Mouse (Mus musculus) embryonic facial prominence, embryonic 12.5 days (tissue): Measurements from ENCODE around the gene Pif1. TPM values are rescaled to one million over a fixed set of nuclear protein-coding genes. Genes with fewer than 3 reads are reported as not detected.

Experiments
- ATAC-seq: fragments of 200-750 bp; cut with Nextera tagmentation; 2 replicates; pipeline ENCODE4 v1.8.0; 2017; ENCODE audit not compliant: insufficient number of reproducible peaks, insufficient read depth, low FRiP score, low TSS enrichment
- H3K27ac ChIP-seq: fragments of 300-500 bp; sonication (generic); 2 replicates; pipeline ENCODE4 v1.5.1; 2016; ENCODE audit warnings: mild to moderate bottlenecking
- H3K27me3 ChIP-seq: fragments of 300-500 bp; sonication (generic); 2 replicates; pipeline ENCODE4 v1.6.1; 2016; ENCODE audit warnings: mild to moderate bottlenecking, moderate library complexity
- H3K36me3 ChIP-seq: fragments of 300-500 bp; sonication (generic); 2 replicates; pipeline ENCODE4 v1.6.1; 2016; ENCODE audit warnings: mild to moderate bottlenecking
- H3K4me1 ChIP-seq: fragments of 300-500 bp; sonication (generic); 2 replicates; pipeline ENCODE4 v1.6.1; 2016
- H3K4me2 ChIP-seq: fragments of 300-500 bp; sonication (generic); replicated peaks from 2 replicates; pipeline ENCODE4 v1.6.1; 2016; ENCODE audit warnings: mild to moderate bottlenecking, moderate library complexity
- H3K4me3 ChIP-seq: fragments of 300-500 bp; sonication (generic); 2 replicates; pipeline ENCODE4 v1.5.1; 2016; ENCODE audit warnings: mild to moderate bottlenecking
- H3K9ac ChIP-seq: fragments of 300-500 bp; sonication (generic); 2 replicates; pipeline ENCODE4 v1.6.1; 2016; ENCODE audit warnings: mild to moderate bottlenecking, moderate library complexity
- H3K9me3 ChIP-seq: fragments of 300-500 bp; sonication (generic); 2 replicates; pipeline ENCODE4 v1.6.1; 2016; ENCODE audit warnings: mild to moderate bottlenecking, moderate library complexity
- WGBS: fragments of 180-500 bp; shearing (Covaris S2); methylation state at CpG from one replicate; pipeline ENCODE4 v1.1.7; 2016; 5-methylcytosine and 5-hydroxymethylcytosine counted together
- polyA plus RNA-seq: library from polyadenylated mRNA; unstranded; fragments of >200 nt; fragmentation: Nextera tagmentation; extraction: Ambion mirVana; gene quantifications from 2 replicates; pipeline ENCODE4 v1.2.1, GENCODE M21; 2016

The Pif1 gene
- polyA plus RNA-seq: 21.8 and 24.5 TPM in 2 replicates

- H3K27ac ChIP-seq: peak within 1 kb of the TSS; percentile 71
- peak within 1 kb of the TSS; percentile 66 for H3K4me3 ChIP-seq
- no peaks in the 10 kb centered on the region for H3K9me3 ChIP-seq
- 8% methylated on average over 27 of the region's 28 CpGs for WGBS
- peak; percentile 54; the same call in 1 of the 2 replicates for ATAC-seq
- H3K4me2 ChIP-seq: peak within 1 kb of the TSS; percentile 99
- no peaks in the 10 kb centered on the region for H3K27me3 ChIP-seq
- peaks cover 21% of the 10 kb centered on the region for H3K4me1 ChIP-seq
- peak within 1 kb of the TSS; percentile 83 for H3K9ac ChIP-seq
- H3K36me3 ChIP-seq: peaks cover 13% of the 10 kb centered on the region
Measured at GRCm38 (mm10) chr9:65586406-65587269, at the start of gene Pif1. TSS of gene Pif1 (plus strand) at chr9:65587160.

GRCm38 (mm10) chr9:65537901-65538630 lies 48.9 kb upstream of the Pif1 start:
- WGBS: 91% methylated on average over 8 of the region's 8 CpGs
- H3K27me3 ChIP-seq: no peaks in the 10 kb centered on the region
- H3K4me3 ChIP-seq: no peak overlapping the region
- H3K4me1 ChIP-seq: peaks cover 8% of the 10 kb centered on the region
- ATAC-seq: no peak
- H3K4me2 ChIP-seq: no peak overlapping the region
- no peak overlapping the region for H3K27ac ChIP-seq
- H3K36me3 ChIP-seq: no peaks in the 10 kb centered on the region
- no peak overlapping the region for H3K9ac ChIP-seq
- no peaks in the 10 kb centered on the region for H3K9me3 ChIP-seq

- H3K4me3 ChIP-seq: no peak overlapping the region
- H3K9me3 ChIP-seq: no peaks in the 10 kb centered on the region
- 83% methylated on average over 9 of the region's 9 CpGs for WGBS
- H3K36me3 ChIP-seq: no peaks in the 10 kb centered on the region
- H3K4me2 ChIP-seq: no peak overlapping the region
- H3K27me3 ChIP-seq: no peaks in the 10 kb centered on the region
- no peak for ATAC-seq
- no peak overlapping the region for H3K9ac ChIP-seq
- H3K27ac ChIP-seq: no peak overlapping the region
- H3K4me1 ChIP-seq: peaks cover 8% of the 10 kb centered on the region
Measured at GRCm38 (mm10) chr9:65539697-65540096, 47.3 kb upstream of the Pif1 start.

- peak overlapping the region; percentile 14; the same call in 1 of the 2 replicates for H3K27ac ChIP-seq
- no peaks in the 10 kb centered on the region for H3K9me3 ChIP-seq
- no peak overlapping the region; the same call in 1 of the 2 replicates for H3K9ac ChIP-seq
- H3K27me3 ChIP-seq: no peaks in the 10 kb centered on the region
- no peaks in the 10 kb centered on the region for H3K36me3 ChIP-seq
- H3K4me1 ChIP-seq: peaks cover 12% of the 10 kb centered on the region
- no peak overlapping the region for H3K4me3 ChIP-seq
- no peak for ATAC-seq
- 57% methylated on average over 13 of the region's 13 CpGs for WGBS
- no peak overlapping the region for H3K4me2 ChIP-seq
Measured at GRCm38 (mm10) chr9:65541126-65542068, 45.6 kb upstream of the Pif1 start.

GRCm38 (mm10) chr9:65542111-65542524 lies 44.8 kb upstream of the Pif1 start:
- no peaks in the 10 kb centered on the region for H3K27me3 ChIP-seq
- 84% methylated on average over 7 of the region's 7 CpGs for WGBS
- H3K4me2 ChIP-seq: no peak overlapping the region
- H3K9ac ChIP-seq: no peak overlapping the region
- ATAC-seq: no peak
- no peaks in the 10 kb centered on the region for H3K9me3 ChIP-seq
- 0 out of 2 replicates have a peak overlapping the region, but pooled peaks have one; percentile 14 for H3K27ac ChIP-seq
- H3K4me3 ChIP-seq: no peak overlapping the region
- H3K4me1 ChIP-seq: peaks cover 12% of the 10 kb centered on the region
- H3K36me3 ChIP-seq: no peaks in the 10 kb centered on the region

GRCm38 (mm10) chr9:65545635-65546412 lies 41.1 kb upstream of the Pif1 start:
- Histone ChIP-seq H3K4me1 (peaks cover 27% of the 10 kb centered on the region), H3K27me3 (no peaks in the 10 kb centered on the region), H3K4me2 (no peak overlapping the region), H3K36me3 (no peaks in the 10 kb centered on the region), H3K9me3 (no peaks in the 10 kb centered on the region), H3K9ac (no peak overlapping the region), H3K4me3 (no peak overlapping the region), H3K27ac (no peak overlapping the region)
- ATAC-seq: no peak
- 76% methylated on average over 10 of the region's 10 CpGs for WGBS

- Histone ChIP-seq H3K36me3 (no peaks in the 10 kb centered on the region), H3K4me1 (peaks cover 32% of the 10 kb centered on the region), H3K4me2 (no peak overlapping the region), H3K9me3 (no peaks in the 10 kb centered on the region), H3K27ac (no peak overlapping the region), H3K27me3 (no peaks in the 10 kb centered on the region), H3K4me3 (no peak overlapping the region), H3K9ac (no peak overlapping the region)
- WGBS: 59% methylated on average over 4 of the region's 4 CpGs
- no peak for ATAC-seq
Measured at GRCm38 (mm10) chr9:65546413-65546695, 40.6 kb upstream of the Pif1 start.

GRCm38 (mm10) chr9:65547111-65547510 lies 39.8 kb upstream of the Pif1 start:
- Histone ChIP-seq H3K4me1 (peaks cover 27% of the 10 kb centered on the region), H3K36me3 (no peaks in the 10 kb centered on the region; the same call in 1 of the 2 replicates), H3K27me3 (no peaks in the 10 kb centered on the region), H3K4me2 (no peak overlapping the region), H3K27ac (no peak overlapping the region), H3K9me3 (no peaks in the 10 kb centered on the region), H3K9ac (no peak overlapping the region), H3K4me3 (no peak overlapping the region)
- no peak for ATAC-seq
- WGBS: 84% methylated on average over 5 of the region's 5 CpGs

- 57% methylated on average over 4 of the region's 4 CpGs for WGBS
- Histone ChIP-seq H3K9ac (no peak overlapping the region), H3K4me1 (peaks cover 27% of the 10 kb centered on the region)
Measured at GRCm38 (mm10) chr9:65547844-65548243, 39.1 kb upstream of the Pif1 start.

GRCm38 (mm10) chr9:65548311-65548710 lies 38.6 kb upstream of the Pif1 start:
- WGBS: 76% methylated on average over 8 of the region's 8 CpGs
- H3K4me2 ChIP-seq: no peak overlapping the region
- H3K27me3 ChIP-seq: no peaks in the 10 kb centered on the region
- H3K27ac ChIP-seq: no peak overlapping the region
- H3K36me3 ChIP-seq: peaks cover 5% of the 10 kb centered on the region
- no peak overlapping the region for H3K4me3 ChIP-seq
- no peak for ATAC-seq
- no peaks in the 10 kb centered on the region for H3K9me3 ChIP-seq
- peaks cover 27% of the 10 kb centered on the region for H3K4me1 ChIP-seq
- H3K9ac ChIP-seq: no peak overlapping the region

More at GRCm38 (mm10) chr9:65547844-65548243, 39.1 kb upstream of the Pif1 start:
- H3K27ac ChIP-seq: no peak overlapping the region; the same call in 1 of the 2 replicates
- H3K36me3 ChIP-seq: peaks cover 4% of the 10 kb centered on the region
- no peaks in the 10 kb centered on the region for H3K27me3 ChIP-seq
- H3K9me3 ChIP-seq: no peaks in the 10 kb centered on the region
- H3K4me2 ChIP-seq: no peak overlapping the region
- no peak for ATAC-seq
- H3K4me3 ChIP-seq: no peak overlapping the region
